Mouse (Mus musculus) Patski (cell line): Measurements from ENCODE around the gene Ppp1r27. TPM values are rescaled to one million over a fixed set of nuclear protein-coding genes. Genes with fewer than 3 reads are reported as not detected.
"Not testable (repeated sequence)": the region's sequence is repeated elsewhere in the genome, so short reads cannot be mapped to it uniquely, and the experiment has no call there.

Source experiments
- ATAC-seq: fragments of 100-300 bp; one replicate; pipeline ENCODE4 v1.8.0; 2021
- CTCF ChIA-PET: fragments of 350-600 bp; sonication (Branson Sonifier 250); formaldehyde crosslinking; loops from one replicate; lab custom pipeline; 2022; ENCODE audit warnings: inconsistent platforms; lab: Charles Lee
- POLR2A ChIA-PET: fragments of 350-600 bp; sonication (Branson Sonifier 250); formaldehyde crosslinking; loops from one replicate; lab custom pipeline; 2022; ENCODE audit warnings: antibody characterized with exemption, inconsistent platforms; lab: Charles Lee
- DNase-seq: peaks from one replicate; pipeline ENCODE4 v3.0.0-alpha.2; 2011; ENCODE audit warnings: low read depth, low spot score
- H3K27me3 ChIP-seq: fragments of 371-371 bp; one replicate; pipeline ENCODE4 v1.5.1; 2021
- CTCF ChIP-seq: fragments of 100-300 bp; IDR thresholded peaks from one replicate; pipeline ENCODE4 v1.5.1; 2021
- in situ Hi-C: fragments of 300-500 bp; cut with MboI; formaldehyde crosslinking; loops from 3 replicates; pipeline ENCODE4 v1.11.1; 2018; ENCODE audit warnings: low pct_unique_long_range_greater_than_20kb, mixed read lengths
- polyA plus RNA-seq: library from polyadenylated mRNA; unstranded; gene quantifications from one replicate; pipeline ENCODE4 v1.2.3, GENCODE M21; 2021

The Ppp1r27 gene
- polyA plus RNA-seq, 1 experiment from 2014 or later, result not detected

DNA sequence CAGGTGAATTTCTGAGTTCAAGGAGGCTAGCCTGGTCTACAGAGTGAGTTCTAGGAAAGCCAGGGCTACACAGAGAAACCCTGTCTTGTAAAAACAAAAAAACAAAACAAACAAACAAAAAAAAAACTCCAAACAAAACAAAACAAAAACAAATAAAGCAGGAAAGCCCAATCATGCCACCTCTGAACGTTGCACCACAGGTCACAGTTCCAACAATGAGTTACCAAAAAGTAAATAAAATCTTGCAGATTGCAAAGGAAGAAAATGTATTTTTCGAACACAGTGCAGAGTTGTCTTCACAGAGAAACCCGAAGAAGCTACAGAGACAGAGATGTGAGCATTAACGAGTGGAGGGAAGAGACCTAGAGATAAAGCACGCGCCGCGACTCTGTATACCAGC lies 28.4 kb downstream of the Ppp1r27 start:
- POLR2A ChIA-PET, result interaction anchor here (0.8 kb wide), 1 partner anchor 22 kb away, joined by 3 read pairs; no protein-coding TSS in a partner anchor
- in situ Hi-C loops, result no loop called here

DNA sequence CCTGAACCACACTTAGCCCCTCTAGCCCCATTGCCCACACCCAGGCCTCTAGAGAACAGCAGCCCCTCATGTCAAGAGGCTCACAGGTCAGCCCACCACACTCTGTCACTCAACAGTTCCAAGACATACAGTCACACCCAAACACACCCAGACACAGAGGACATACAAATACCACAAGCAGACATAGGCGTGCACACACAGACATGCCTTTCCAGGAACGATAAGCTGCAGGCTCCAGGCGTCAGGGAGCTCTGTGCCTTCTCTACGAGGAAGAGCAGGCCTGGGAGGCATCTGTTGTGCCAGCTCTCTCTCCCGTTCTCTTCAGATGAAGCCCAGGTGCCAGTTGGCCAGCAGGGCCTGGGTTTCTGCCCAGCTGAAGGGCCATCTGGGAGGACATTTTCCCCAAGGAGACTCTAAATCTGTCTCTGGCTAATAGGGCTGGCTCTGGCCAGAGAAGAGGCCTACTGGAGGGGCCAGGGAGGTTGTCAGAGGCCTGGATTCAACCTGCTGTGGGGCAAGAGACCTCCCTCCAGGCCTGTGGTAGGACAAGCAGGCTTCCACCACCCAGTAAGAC lies 29.9 kb downstream of the Ppp1r27 start:
- no peak for DNase-seq

More for the DNA sequence above, 28.4 kb downstream of the Ppp1r27 start:
- no peak for ATAC-seq
- CTCF ChIA-PET, result interaction anchor here (1.2 kb wide), 1 partner anchor 20 kb away, joined by 4 read pairs; no protein-coding TSS in a partner anchor
- DNase-seq, result no peak
- peaks cover 2% of the 10 kb centered on the region for H3K27me3 ChIP-seq
- no peak for TF ChIP-seq CTCF

DNA sequence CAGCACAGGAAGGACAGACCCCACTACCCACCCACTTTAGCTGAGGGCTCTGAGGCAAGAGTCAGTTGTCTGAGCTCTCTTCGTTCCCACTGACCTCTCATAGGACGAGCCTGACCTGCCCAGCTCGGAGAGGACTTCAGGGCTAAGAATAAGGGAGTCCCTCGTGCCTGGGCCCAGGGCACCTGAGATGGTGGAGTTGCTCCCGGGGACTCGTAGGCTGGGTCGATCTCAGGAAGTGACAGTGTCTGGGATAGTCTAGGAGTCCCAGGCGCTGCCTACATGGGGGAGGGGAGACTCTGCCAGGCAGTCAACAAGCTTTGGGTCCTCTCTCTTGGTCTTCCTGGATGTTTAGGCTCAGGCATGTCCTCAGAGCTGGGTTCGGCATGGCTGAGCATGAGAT lies 30.4 kb downstream of the Ppp1r27 start:
- H3K27me3 ChIP-seq, result no peaks in the 10 kb centered on the region
- in situ Hi-C loops, result no loop called here
- ATAC-seq (no peak), DNase-seq (no peak)
- ChIA-PET CTCF (interaction anchor here (1.1 to 1.8 kb wide), 3 partner anchors 14 to 34 kb away, joined by 3 to 5 read pairs (median 3); no protein-coding TSS in a partner anchor), POLR2A (no interaction called here)
- no peak for TF ChIP-seq CTCF

More for the DNA sequence above, 29.9 kb downstream of the Ppp1r27 start:
- ChIA-PET POLR2A (no interaction called here), CTCF (interaction anchor here (1.1 to 1.8 kb wide), 3 partner anchors 13 to 33 kb away, joined by 3 to 5 read pairs (median 3); no protein-coding TSS in a partner anchor)
- ATAC-seq, result no peak
- H3K27me3 ChIP-seq, result no peaks in the 10 kb centered on the region
- TF ChIP-seq CTCF, result no peak
- in situ Hi-C loops, result no loop called here

GRCm38 (mm10) chr11:120519738-120520137 lies 31.2 kb downstream of the Ppp1r27 start:
- peak; percentile 47 for ATAC-seq
- ChIA-PET POLR2A (interaction anchor here (0.6 to 1.8 kb wide), 2 partner anchors 18 to 33 kb away, joined by 3 to 5 read pairs; no protein-coding TSS in a partner anchor), CTCF (interaction anchor here (1.2 to 1.8 kb wide), 2 partner anchors 18 to 34 kb away, joined by 3 to 5 read pairs; no protein-coding TSS in a partner anchor)
- in situ Hi-C loops, result loop anchor here (5.0 kb wide), 1 partner anchor 43 kb away; no protein-coding TSS in a partner anchor
- no peaks in the 10 kb centered on the region for H3K27me3 ChIP-seq
- no peak for TF ChIP-seq CTCF
- no peak for DNase-seq

DNA sequence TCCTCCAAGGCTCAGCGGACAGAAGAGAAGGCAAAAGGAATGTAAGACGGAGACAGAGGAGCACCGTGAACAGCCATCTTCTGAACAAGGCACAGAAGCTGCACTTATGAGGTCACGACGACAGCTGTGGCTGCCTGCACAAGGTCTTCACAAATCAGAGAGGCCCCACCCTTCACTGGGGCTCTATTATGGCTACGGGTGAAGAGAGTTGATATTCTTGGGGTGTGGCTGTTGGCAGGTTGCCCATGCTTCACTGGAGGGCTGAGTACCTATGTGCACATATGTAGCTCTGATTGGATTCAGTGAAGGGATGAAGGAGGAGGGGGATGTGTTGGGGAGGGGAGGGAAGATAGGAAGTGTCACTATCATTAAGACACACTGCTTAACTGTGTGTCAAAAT lies 32.4 kb downstream of the Ppp1r27 start:
- ATAC-seq, result no peak
- CTCF ChIA-PET, result interaction anchor here (0.8 to 1.1 kb wide), 4 partner anchors 36 to 58 kb away, joined by 3 read pairs; no protein-coding TSS in a partner anchor
- POLR2A ChIA-PET, result interaction anchor here (0.7 to 1.8 kb wide), 2 partner anchors 20 to 55 kb away, joined by 3 to 5 read pairs; no protein-coding TSS in a partner anchor

DNA sequence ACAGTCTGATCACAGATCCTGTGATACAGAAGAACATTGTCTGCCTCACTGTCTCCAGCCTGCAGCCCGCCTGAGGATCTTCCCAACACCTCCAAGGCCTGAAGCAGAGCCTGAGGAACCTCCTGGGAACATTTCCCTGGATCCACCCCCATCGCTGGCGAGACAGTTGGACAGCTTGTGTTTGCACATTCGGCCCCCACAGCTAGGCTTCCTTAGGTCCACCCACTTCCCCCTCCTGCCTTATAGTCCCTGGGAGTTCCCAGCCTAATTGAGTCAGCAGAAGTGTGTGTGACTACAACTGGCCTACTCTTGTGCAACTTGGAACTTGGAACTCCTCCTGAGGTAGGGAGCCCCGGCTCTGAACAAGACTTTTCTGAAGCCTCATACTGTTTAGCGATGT lies 32.9 kb downstream of the Ppp1r27 start:
- DNase-seq (no peak), ATAC-seq (no peak)
- CTCF ChIA-PET, result interaction anchor here (0.8 to 1.5 kb wide), 5 partner anchors 24 to 59 kb away, joined by 3 to 5 read pairs (median 3); no protein-coding TSS in a partner anchor
- H3K27me3 ChIP-seq, result no peaks in the 10 kb centered on the region
- TF ChIP-seq CTCF, result no peak
- POLR2A ChIA-PET, result interaction anchor here (0.7 to 1.6 kb wide), 2 partner anchors 55 to 56 kb away, joined by 3 to 5 read pairs; partner anchors contain the start of gene P4hb
- in situ Hi-C loops, result loop anchor here (5.0 kb wide), 1 partner anchor 44 kb away; no protein-coding TSS in a partner anchor

More for the DNA sequence above, 32.4 kb downstream of the Ppp1r27 start:
- TF ChIP-seq CTCF, result no peak
- DNase-seq, result no peak
- in situ Hi-C loops, result loop anchor here (5.0 kb wide), 1 partner anchor 44 kb away; no protein-coding TSS in a partner anchor
- no peaks in the 10 kb centered on the region for H3K27me3 ChIP-seq

DNA sequence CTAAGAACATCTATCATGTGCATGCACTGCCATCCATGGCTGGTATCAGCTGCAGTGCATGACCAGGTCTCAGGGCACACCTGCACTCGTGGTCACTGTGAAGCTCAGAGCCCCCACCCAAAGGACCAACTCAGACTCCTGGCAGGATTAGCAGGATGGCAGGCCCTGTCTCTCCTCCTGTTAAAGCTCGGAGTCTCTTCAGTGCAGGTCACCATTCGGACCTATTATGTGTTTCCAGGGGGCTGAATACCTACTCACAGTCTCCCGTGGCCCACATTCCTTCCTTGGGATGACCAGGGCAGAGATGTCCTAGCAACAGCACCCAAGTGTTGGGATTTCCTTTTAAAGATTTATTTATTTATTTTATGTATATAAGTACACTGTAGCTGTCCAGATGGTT lies 33.8 kb downstream of the Ppp1r27 start:
- CTCF ChIA-PET, result interaction anchor here (1.1 to 1.5 kb wide), 4 partner anchors 25 to 60 kb away, joined by 3 to 5 read pairs (median 3); no protein-coding TSS in a partner anchor

GRCm38 (mm10) chr11:120515611-120516010 lies 35.3 kb downstream of the Ppp1r27 start:
- peak; percentile 99 for TF ChIP-seq CTCF
- in situ Hi-C loops, result loop anchor here (5.0 kb wide), 1 partner anchor 47 kb away; no protein-coding TSS in a partner anchor
- no peaks in the 10 kb centered on the region for H3K27me3 ChIP-seq
- ATAC-seq, result peak; percentile 63
- POLR2A ChIA-PET, result interaction anchor here (0.6 to 1.5 kb wide), 5 partner anchors 14 to 1167 kb away, joined by 3 to 8 read pairs (median 4); partner anchors contain the start of gene P4hb
- CTCF ChIA-PET, result interaction anchor here (0.6 to 2.0 kb wide), 10 partner anchors 9 to 67 kb away, joined by 3 to 7 read pairs (median 4); partner anchors contain the start of gene Ppp1r27
- DNase-seq, result peak; percentile 28

More for the DNA sequence above, 33.8 kb downstream of the Ppp1r27 start:
- H3K27me3 ChIP-seq, result no peaks in the 10 kb centered on the region
- in situ Hi-C loops, result loop anchor here (5.0 kb wide), 1 partner anchor 45 kb away; no protein-coding TSS in a partner anchor
- no peak for DNase-seq
- ATAC-seq, result no peak
- POLR2A ChIA-PET, result interaction anchor here (1.6 kb wide), 1 partner anchor 55 kb away, joined by 5 read pairs; the partner anchor contains the start of gene P4hb
- no peak for TF ChIP-seq CTCF

DNA sequence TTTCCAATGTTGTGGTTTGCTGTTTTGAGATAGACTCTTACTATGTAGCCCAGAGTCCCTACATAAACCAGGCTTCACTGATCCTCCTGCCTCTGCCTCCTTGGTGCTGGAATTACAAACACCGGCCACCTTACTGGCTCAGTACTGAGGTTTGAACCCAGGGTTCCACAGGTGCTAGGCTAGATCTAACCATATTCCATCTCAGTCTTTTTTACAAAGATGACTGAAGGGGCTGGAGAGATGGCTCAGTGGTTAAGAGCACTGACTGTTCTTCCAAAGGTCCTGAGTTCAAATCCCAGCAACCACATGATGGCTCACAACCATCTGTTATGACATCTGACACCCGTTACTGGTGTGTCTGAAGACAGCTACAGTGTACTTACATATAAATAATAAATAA lies 36.7 kb downstream of the Ppp1r27 start:
- POLR2A ChIA-PET, H3K27me3 ChIP-seq, in situ Hi-C loops, ATAC-seq, DNase-seq: not testable (repeated sequence)
- CTCF ChIA-PET, result interaction anchor here (1.1 to 2.0 kb wide), 3 partner anchors 58 to 70 kb away, joined by 3 to 6 read pairs (median 5); no protein-coding TSS in a partner anchor

GRCm38 (mm10) chr11:120512790-120513453 lies 38.0 kb downstream of the Ppp1r27 start:
- in situ Hi-C loops, result no loop called here
- TF ChIP-seq CTCF, result no peak
- ATAC-seq (no peak), DNase-seq (peak; percentile 9)
- ChIA-PET POLR2A (interaction anchor here (0.8 kb wide), 1 partner anchor 21 kb away, joined by 3 read pairs; no protein-coding TSS in a partner anchor), CTCF (interaction anchor here (1.1 to 1.5 kb wide), 3 partner anchors 23 to 71 kb away, joined by 3 to 5 read pairs (median 3); no protein-coding TSS in a partner anchor)
- H3K27me3 ChIP-seq, result no peaks in the 10 kb centered on the region
